Mouse (Mus musculus): ENCODE measurements around the gene Pkdrej.
"Not testable (repeated sequence)": the region's sequence is repeated elsewhere in the genome, so short reads cannot be mapped to it uniquely, and the experiment has no call there.

Pkdrej gene

GRCm38 (mm10) chr15:85810462-85810805, 11.1 kb downstream of the Pkdrej start:
- DNase-seq (ENCODE audit: low spot score in 2 of 2), result no peak

DNA sequence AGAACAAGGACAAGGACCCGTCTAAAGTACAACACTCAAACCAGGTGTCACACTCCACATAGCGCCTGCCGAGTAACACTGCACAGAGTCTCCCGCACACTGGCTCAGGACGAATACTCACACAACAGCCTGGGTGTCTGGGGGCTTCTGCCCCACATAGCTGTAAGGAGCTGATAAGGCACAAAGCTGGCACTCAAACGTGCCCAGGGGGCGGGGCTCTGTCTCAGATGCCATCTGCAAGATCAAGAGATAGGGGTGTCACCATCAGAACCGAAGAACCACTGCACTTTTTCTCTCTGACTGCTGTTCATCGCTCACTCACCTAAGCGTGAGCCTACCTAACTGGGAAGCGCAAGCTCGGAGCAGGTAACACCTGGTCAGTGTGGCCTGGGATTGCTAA, 12.4 kb downstream of the Pkdrej start:
- no peak for DNase-seq (ENCODE audit: low spot score in 2 of 2)

DNA sequence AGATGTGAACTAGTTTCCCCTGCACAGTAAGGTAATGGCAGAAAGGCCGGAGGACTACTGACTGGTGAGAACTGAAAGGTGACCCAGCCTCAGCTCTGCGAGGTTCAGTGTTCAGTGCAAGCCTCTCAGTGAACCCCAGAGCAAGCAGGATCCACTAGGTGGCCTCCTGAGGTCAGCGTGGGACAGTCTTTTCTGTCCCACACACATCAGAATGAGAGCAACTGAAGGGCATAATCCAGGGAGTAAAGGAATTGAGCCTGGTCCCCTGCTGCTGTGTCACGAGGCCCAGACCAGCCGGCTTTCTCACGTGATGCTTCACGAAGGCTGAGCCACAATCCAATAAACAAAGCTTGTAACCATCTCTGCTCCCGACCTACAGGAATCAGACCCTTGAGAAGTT, 13.1 kb downstream of the Pkdrej start:
- DNase-seq (ENCODE audit: low spot score in 2 of 2), result no peak

- DNase-seq (ENCODE audit: low spot score in 2 of 2), result no peak
These were observed 13.5 kb downstream of the Pkdrej start for GRCm38 (mm10) chr15:85808031-85808430.

DNA sequence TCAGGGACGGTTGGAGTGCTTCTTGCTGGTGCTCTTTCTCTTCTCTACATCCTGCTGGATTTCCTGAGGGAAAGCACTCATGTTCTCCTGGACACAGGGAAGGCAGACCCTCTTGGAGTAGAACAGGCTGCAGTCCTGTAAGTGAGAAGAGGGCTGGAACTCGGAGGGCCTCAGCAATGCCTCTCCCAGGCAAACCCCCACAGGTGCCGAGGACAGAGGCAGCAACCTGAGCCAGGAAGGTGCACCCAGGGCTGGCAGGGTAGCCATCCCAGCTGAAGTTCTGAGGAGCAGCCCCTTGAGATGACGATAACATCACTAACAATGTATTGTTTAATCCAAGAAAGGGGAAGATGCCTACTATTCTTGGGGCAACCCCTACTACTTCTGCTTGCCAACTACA, 14.1 kb downstream of the Pkdrej start:
- DNase-seq (ENCODE audit: low spot score in 2 of 2), result no peak

DNA sequence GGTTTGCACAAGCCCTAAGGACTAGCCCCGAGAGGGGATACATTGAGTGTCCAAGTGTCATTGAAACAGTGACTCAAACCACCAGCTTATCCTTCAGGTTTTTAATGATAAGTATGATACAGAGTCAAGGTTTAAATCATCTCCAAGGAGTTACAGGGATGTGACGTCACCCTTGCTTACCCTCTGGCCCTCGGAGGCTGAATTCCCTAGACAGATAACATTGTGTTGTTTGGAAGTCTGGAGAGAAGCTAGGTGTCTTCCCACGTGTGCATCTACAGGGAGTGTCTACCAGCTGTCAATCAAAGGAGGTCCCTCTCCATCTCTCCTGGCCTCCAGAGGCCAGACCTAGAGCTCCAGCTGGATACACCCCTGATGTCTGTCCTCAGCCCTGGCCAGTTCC, 14.6 kb downstream of the Pkdrej start:
- no peak for DNase-seq (ENCODE audit: low spot score in 2 of 2)

GRCm38 (mm10) chr15:85802931-85803330, 18.6 kb downstream of the Pkdrej start:
- no peak for DNase-seq (ENCODE audit: low spot score in 2 of 2)

DNA sequence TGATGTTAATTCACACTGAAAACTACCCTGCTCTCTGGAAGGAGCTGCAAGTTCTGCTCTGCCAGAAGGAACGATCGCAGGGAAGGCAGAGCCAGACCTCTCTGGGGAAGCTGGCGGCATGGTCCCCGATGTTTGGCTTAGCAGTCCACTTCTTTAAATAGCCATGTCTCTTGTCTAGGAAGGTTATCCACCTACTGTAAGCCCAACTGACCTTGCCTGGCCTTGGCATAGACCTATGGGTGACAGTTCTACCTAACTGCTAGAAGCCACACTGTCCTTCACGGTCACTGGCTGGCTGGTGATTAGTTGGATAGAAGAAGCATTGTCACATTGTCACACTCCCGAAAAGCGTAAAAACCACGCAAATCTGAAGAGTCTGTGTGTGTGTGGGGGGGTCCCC, 22.9 kb downstream of the Pkdrej start:
- DNase-seq (ENCODE audit: low spot score in 2 of 2), result no peak

- no peak for DNase-seq (ENCODE audit: low spot score in 2 of 2)
These were observed 26.0 kb downstream of the Pkdrej start for GRCm38 (mm10) chr15:85795516-85795915.

DNA sequence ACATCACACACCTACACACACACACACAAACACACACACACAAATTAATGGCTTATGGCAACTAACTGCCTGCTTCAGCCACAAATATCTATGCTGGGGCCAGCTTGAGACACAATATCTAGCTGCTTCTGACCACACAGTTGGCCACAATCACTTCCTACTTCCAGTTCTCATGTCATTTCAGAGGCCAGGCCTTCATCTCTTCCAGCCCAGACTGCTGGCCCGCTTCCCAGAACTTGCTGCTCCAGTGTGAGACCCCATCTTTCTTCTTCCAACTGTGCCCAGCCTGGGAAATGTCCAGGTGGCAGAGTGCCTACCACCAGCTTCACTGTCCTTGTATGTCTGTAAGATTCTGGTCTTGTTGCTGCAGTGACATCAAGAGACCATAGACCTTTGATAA, 28.7 kb downstream of the Pkdrej start:
- no peak for DNase-seq (ENCODE audit: low spot score in 2 of 2)

DNA sequence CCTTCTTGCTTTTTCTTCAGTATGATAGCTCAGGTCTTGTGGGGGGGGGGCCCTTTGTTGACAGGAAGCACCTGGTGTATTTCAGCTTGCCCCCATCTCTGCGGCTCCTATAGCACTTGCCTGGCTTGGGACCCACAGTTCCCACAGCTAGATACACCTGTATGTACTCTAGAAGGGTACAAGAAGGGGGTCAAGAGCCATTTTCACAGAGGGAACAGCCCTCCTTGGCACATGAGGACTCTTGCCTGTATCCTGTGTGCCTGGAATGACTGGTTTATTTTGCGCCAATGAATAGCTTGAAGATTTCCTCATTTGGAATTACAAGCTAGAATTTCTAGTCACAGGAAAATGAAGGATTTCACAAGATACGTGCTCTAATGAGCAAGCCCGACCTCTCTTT, 30.1 kb downstream of the Pkdrej start:
- no peak for DNase-seq (ENCODE audit: low spot score in 2 of 2)

DNA sequence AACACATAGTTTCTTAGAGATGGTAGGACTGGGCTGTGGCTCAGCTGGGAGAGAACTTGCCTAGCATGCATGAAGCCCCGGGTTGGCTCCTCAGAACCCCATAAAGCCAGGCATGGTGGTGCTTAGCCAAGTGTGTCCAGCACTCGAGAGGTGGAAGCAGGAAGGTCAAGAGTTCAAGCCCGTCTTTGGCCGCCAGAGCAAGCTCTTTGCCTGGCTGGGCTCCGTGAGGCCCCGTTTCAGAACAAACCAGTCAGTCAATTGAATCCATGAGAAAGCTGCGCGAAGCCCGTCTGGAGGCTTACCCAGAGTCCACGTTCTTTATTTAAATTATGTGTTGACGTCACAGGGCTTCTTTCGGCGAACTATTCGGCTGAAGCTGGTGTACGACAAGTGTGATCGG, 32.9 kb downstream of the Pkdrej start:
- DNase-seq (ENCODE audit: low spot score in 2 of 2), result no peak

DNA sequence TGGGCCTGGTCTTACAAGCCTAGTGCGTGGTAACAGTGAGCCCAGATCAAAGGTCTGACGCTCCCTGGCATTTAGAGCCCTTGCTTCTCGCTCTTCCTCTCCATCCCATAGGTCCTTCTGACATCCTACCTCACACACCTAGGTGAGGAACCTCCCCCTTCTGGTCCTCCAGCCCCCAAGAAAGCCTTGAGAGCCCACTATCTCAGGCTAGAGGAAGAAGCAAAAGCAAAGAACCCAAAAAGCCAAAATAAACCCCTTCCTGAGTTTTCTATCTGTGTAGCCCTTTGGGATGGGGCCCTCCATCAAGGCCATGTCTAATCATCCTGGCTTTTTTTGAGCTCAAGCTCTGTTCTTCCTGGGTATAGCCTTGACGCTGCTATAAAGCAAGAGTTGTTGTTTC, 33.5 kb downstream of the Pkdrej start:
- DNase-seq (ENCODE audit: low spot score in 2 of 2), result no peak

DNA sequence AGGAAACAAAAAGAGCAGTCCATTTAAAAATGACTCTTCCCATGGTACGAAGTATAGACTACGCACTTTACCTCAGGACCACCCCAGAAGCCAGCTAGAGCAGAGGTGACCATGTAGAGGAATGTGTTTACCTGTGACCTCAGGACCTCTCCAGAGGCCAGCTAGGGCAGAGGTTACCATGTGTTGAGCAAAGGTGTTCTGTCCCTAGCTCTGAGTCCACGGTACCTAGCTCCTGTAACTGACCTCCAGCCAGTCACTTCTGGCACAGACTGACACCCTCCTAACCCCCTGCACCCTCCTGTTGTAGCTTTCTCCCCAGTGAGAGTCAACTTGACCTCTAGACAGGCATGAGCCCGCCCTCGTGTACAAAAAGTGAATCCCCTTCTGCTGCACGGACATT, 34.1 kb downstream of the Pkdrej start:
- DNase-seq (ENCODE audit: low spot score in 2 of 2), result no peak

GRCm38 (mm10) chr15:85786711-85787110, 34.8 kb downstream of the Pkdrej start:
- no peak for DNase-seq (ENCODE audit: low spot score in 2 of 2)

- no peak for DNase-seq (ENCODE audit: low spot score in 2 of 2)
These were observed 37.2 kb downstream of the Pkdrej start for GRCm38 (mm10) chr15:85784341-85784740.

- DNase-seq (ENCODE audit: low spot score in 2 of 2), result no peak
These were observed 38.4 kb downstream of the Pkdrej start for GRCm38 (mm10) chr15:85783146-85783545.

DNA sequence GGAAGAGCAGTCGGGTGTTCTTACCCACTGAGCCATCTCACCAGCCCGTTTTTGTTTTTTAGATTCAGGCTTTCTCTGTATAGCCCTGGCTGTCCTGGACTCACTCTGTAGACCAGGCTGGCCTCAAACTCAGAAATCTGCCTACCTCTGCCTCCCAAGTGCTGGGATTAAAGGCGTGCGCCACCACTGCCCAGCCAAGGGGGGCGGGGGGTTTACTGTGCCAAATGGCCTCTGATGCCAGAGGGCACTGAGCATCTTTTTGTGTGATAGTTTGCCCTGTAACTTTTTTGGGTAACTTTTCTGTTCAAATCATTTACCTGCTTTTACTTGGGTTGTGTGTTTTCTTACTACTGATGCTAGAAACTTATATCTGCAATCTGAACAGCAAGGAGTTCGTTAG, 42.6 kb downstream of the Pkdrej start:
- DNase-seq (ENCODE audit: low spot score in 2 of 2), result not testable (repeated sequence)

GRCm38 (mm10) chr15:85776771-85777170, 44.8 kb downstream of the Pkdrej start:
- no peak for DNase-seq (ENCODE audit: low spot score in 2 of 2)

DNA sequence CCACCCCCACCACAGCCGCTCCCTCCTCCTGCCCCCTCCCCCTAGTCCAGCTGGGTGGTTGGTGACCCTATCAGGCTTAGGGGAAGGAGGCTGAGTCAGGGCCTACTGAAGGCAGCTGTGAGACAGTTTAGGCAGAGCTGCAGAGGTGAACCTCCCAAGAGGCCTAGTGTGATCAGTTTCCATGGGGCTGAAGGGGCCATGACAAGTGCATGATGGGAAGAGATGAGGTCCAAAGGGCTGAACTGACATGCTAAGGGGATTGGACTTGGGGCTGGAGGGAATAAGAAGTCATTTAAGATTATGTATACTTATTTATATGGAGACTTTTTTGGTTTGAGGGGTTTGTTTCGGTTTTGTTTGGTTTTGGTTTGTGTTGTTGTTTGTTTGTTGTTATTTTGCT, 45.3 kb downstream of the Pkdrej start:
- DNase-seq (ENCODE audit: low spot score in 2 of 2), result no peak

DNA sequence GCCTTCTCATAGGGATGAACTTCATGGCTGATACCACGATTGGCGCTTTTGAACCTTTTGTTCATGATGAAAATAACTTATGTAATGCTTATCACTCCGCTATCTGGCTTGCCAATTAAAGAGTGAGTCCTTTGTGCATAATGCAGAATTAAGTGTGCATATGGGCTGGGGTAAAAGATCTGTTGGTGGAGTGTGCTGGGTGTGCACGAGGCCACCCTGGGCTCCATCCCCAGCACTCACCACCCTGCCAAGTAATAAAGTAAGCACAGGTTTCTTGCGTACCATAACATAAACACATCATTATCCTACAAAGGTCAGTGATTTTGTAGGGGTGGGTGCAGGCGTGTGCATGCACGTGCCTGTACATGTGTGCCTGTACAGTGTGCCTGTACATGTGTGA, 46.5 kb downstream of the Pkdrej start:
- no peak for DNase-seq (ENCODE audit: low spot score in 2 of 2)

- DNase-seq (ENCODE audit: low spot score in 2 of 2), result no peak
These were observed 47.1 kb downstream of the Pkdrej start for GRCm38 (mm10) chr15:85774419-85774818.

- DNase-seq (ENCODE audit: low spot score in 2 of 2), result no peak
These were observed 49.3 kb downstream of the Pkdrej start for GRCm38 (mm10) chr15:85772146-85772740.

DNA sequence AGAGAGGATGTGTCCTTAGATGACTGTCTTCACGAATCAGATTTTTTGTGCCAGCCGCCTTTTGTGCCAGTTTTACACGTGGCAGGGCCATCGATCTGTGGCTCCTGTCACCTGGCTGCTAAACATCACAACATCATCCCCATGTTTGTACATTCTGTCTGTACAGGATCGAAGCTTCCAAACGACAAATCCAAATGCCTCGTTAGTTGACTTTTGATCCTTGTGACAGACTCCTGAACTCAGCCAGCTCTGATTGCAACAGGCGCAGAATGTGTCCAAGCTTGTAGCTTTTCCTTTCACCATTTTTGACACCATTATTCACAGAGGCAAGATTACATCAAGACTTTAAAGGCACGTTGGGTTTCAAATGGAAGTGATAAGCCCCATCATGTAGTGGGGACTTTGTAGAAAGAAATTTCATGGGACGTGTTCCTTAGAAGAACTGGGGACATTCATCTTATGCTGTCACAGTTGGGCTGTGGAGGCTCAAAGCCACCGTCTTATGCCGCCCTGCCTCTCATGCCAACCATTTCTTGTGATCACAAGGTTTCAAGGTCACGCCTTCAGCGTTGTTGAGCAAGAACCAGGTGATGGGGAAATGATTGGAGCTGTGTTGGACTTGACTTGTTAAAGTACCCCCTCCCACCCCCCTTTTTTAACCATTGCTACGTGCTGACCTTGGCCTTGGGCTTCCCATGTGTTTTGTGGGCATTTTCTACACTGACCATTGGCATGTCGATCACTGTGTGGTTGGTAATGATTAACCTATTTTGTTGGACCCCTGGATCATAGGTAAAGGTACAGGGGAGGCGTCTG, 50.0 kb downstream of the Pkdrej start:
- DNase-seq (ENCODE audit: low spot score in 2 of 2), result no peak
